Mouse (Mus musculus) large intestine, adult 2 months (tissue): ENCODE measurements around the gene Cldn18. TPM values are rescaled to one million over a fixed set of nuclear protein-coding genes. Genes with fewer than 3 reads are reported as not detected.

Experiments used
- DNase-seq: peaks from one replicate; pipeline ENCODE4 v3.0.0-alpha.2; 2012; ENCODE audit warnings: low read depth, low spot score
- WGBS: fragments of 180-500 bp; shearing (Covaris S2); methylation state at CpG from one replicate; pipeline ENCODE4 v1.1.7; 2018; 5-methylcytosine and 5-hydroxymethylcytosine counted together
- polyA plus RNA-seq: library from polyadenylated mRNA; depleted of rRNA; stranded (reverse); fragments of >200 nt; gene quantifications from 2 replicates; pipeline ENCODE4 v1.2.3, GENCODE M21; 2012; rRNA removed

The Cldn18 gene
- polyA plus RNA-seq, result 0.10 TPM in 1 of 2 replicates, not detected in the other

DNA sequence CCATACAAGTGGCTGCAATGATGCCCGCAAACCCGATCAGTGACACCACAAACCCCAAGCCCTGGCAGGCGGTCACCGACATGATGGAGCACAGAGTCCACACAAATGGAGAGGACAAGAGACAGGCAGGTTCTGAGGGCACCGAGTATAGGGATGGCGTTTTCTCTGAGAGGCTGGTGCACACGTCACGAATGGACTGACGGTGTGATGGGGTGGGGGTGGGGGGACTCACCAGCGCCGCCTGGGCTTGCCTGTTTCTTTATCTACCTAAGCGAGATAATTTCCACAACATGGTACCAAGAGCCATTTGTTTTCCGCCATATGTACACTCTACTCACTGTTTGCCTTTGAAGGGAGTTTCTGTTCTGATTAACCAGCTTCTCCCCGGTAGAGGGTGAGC, at the start of gene Cldn18:
Cldn18 (minus strand) TSS at position 134 of the 400 bp plus-strand sequence.
- DNase-seq, result no peak
- 83% methylated on average over 14 of the region's 14 CpGs for WGBS

DNA sequence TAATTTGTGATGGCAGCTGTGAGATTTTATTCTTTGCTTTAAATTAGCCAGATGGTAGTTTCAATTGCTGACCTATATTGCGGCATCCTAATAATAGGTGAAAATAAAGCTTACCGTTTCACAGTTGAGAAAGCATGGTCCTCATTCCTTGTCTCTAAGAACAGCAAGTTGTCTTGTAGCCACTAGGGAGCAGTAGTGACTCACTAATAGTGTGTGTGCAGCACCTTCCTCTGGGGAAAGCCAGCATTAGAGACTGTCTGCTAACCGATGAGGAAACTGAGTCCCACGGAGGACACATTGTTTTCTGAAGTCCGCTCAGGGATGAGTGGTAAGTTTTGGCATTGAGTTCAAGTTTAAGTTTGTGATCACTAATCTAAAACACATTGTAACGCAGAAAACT, 46.5 kb upstream of the Cldn18 start:
- DNase-seq, result no peak
- 65% methylated on average over 6 of the region's 6 CpGs for WGBS

DNA sequence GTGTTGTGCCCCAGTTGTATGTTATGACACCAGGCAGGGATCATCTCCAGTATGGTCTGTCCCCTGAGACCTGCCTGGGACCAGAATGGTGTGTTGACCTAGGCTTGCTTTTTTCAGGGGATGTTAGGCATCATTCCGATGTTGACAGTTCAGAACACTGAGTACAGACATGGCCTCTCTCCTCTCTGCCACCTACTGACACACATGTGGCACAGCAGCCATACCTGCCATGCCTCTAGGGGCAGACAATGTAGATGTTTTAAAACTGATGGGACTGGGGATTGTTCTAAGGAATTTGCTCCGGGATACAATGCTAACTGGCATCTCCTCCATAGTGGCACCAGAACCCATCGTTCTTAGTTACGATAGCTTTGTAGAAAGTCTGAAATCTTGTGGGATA, 33.2 kb upstream of the Cldn18 start:
- WGBS, result 73% methylated on average over 4 of the region's 4 CpGs
- DNase-seq, result no peak

DNA sequence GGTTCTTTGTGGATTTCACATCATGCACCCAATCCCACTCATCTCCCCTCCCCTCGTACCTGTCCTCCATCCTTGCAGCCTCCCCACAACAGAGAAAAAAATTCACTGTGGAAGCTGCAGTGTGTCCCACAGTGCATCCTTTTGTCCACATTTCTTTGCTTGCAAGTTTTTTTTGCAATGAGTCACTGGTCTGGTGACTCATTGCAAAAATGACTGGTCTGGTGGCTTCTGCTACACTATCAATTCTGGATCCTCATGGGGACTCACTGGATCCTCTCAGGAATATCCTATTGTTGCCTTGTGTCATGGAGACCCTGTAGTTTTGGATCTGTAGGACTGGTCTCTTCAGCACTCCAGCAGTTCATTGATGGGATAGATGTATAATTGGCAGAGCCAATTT, 31.2 kb upstream of the Cldn18 start:
- 72% methylated on average over 1 of the region's 1 CpGs for WGBS

DNA sequence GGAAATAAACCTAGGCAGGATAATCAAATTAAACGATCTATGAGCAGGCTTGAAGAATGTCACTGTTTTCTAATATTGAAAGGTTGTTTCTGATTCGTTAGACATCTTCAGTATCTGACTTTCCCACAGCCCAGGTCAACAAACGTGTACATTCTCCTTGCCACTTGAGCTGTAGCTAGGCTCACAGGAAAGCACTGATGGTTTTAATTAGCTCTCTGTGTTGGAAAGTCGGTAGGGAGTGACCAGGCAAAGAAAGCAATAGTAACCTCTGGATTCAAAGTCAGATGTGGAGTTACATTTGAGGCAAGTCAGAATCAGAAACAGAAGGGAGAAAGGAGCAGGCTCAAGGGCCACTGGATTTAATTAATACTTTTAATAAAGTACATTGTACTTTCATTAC, 30.7 kb upstream of the Cldn18 start:
- 57% methylated on average over 4 of the region's 4 CpGs for WGBS
- no peak for DNase-seq

More for the DNA sequence above, 31.2 kb upstream of the Cldn18 start:
- DNase-seq, result no peak

DNA sequence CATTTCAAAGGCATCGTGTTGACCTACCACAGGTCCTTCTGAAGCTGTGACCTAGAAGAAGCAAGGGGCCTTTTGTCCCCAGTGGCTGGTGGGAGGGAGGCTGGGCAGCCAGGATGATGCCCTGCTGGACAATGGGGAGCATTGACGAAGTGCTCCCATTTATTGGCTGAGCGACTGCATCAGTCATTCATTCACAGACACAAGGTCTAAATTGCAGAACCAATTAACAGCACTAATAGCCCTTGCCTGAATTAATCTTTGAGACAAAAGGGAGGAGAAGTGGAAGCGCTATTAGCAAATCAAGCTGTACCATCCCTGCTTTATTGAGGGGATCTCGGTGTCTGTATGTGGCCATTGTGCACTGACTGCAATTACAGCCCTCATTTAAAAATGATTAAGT, 27.5 kb upstream of the Cldn18 start:
- no peak for DNase-seq
- WGBS, result 83% methylated on average over 5 of the region's 5 CpGs

DNA sequence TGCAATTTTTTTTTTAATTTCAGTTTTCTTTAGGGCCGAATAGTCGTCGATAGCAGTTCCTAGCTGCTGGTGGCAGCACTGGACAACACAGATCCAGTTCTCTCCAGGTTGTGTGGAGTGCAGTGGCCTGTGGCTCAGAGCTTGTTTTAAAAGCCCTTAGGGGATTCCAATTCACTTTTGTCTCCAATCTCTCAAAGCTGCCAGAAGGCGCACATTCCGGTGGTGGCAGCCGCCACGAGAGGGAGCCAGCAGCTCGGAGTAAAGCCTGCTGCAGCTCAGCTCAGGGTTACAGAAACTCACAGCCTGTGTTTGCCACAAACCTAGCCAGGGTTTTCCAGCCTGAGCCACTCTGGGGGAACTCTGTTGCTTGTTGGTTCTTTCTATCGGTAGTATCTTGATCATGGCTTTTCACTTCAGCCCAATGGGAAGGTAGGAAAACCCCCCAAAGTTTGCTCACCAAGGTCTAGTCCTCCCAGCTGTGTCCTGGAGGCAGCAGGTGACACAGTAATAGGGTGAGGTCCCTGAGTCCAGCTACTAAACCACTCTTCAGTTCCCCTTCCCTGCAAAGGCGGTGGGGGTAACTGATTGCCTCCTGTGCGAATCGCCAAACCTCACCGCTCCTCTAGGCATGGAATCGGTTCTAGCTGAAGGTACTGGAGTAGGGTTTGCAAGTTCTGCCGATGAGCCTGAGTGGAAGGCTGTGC, 13.0 kb upstream of the Cldn18 start:
- no peak for DNase-seq
- 42% methylated on average over 15 of the region's 15 CpGs for WGBS

DNA sequence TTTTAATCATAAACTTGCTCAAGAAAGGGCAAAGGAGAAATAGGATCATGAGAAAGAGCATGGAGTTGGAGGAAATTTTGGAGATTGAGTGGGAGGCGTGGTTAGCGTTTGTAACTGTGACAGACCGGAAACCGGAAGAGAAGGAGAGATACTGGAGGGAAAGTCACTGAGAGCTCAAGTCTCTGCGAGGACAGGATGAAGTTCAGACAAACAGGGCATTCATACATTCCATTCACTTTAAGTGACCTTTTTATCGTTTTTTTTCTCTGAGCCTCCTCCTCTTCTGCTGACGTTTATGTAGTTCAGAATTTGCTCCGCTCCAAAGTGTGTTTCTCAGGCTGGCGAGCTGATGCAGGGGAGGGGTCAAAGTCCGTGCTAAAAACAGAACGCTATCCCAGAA, 10.8 kb upstream of the Cldn18 start:
- DNase-seq, result no peak

DNA sequence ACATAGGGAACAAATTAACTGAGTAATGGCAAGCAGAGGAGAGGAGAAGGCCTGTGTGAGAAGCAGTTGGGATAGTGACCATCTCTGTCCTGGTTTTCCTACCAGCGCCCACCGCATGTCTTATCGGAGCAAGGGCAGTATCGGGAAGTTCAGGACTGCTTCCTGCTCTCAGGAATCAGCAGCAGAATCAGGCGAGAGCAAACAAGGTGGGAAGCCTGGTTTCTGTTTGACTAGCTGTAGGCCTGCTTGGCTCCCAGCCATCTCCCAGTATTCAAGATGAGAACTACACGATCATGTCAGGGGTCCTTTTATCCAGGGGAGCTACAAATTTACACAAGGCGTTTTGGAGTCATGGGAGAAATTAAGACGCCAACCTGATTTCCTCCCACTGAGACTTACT, 8.2 kb upstream of the Cldn18 start:
- 35% methylated on average over 8 of the region's 8 CpGs for WGBS
- no peak for DNase-seq

More for the DNA sequence above, 10.8 kb upstream of the Cldn18 start:
- WGBS, result 40% methylated on average over 11 of the region's 11 CpGs

DNA sequence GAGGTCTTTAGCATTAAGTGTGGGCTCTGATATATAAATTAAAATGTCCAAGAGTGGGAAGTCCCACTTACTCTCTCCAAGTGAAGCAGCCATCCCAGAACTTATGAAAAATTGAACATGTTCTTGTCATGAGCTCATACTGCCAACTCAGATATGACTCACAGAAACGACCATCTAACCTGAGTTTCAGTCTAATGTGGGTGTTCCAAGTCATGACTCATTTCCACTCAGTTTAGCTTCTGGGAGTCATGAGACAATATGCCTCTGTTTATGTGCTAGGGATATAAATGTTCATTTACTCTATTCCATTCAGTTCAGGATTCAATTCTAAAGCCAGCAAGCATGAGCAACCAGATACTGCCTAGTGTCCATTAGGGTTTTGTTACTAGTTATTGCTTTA, 2.9 kb upstream of the Cldn18 start:
- no peak for DNase-seq
- 6% methylated on average over 1 of the region's 1 CpGs for WGBS

DNA sequence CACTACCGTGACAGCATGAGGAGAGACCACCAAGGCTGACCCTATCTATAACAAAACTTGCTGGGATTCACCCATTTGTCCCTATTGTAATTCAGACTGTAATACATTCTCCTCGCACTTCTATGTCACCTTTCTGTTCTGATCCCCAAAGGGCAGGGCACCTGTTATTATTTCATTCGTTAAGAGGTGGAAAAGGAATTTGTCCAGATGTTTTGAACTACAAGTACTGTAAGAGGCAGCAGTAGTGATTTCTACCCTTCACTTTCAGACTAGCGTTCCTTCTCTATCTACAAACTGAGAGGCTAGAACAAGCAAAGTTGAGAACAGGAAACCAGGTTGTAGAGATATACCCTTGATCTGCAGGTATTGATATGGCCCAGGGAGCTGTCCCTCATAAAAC, 6.8 kb downstream of the Cldn18 start:
- DNase-seq, result no peak
- 67% methylated on average over 4 of the region's 4 CpGs for WGBS

DNA sequence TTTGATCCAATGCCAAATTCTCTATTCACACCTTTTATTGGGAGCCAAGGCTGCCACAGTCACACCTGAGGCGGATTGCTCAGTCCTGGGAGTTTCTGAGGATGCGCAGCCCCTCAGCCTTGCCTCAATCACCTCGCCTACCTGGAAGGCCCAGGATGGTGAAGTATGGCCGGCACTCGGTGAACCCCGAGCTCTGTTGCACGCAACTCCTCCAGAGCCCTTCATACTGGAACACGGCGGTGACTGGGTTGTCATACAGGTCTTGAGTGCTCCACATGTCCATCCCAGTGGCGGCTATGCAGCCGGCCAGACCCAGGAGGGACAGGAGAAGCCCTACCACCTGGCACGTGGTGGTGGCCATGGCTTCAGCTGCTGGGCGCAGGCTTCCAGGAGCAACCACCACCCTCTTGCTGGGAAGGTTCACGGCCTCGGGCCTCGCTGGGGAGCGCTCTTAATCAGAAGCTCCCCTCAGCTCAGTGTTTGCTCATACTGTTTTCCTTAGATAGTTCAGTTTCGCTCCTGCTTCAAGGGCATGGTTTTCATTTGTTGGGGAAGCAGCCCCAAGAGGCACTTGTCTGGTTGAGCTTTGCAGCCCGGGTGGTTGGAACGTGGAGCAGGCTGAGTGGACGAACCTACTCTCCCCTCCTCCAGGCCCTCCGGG, 7.3 kb downstream of the Cldn18 start:
- WGBS, result 72% methylated on average over 22 of the region's 22 CpGs
- no peak for DNase-seq

DNA sequence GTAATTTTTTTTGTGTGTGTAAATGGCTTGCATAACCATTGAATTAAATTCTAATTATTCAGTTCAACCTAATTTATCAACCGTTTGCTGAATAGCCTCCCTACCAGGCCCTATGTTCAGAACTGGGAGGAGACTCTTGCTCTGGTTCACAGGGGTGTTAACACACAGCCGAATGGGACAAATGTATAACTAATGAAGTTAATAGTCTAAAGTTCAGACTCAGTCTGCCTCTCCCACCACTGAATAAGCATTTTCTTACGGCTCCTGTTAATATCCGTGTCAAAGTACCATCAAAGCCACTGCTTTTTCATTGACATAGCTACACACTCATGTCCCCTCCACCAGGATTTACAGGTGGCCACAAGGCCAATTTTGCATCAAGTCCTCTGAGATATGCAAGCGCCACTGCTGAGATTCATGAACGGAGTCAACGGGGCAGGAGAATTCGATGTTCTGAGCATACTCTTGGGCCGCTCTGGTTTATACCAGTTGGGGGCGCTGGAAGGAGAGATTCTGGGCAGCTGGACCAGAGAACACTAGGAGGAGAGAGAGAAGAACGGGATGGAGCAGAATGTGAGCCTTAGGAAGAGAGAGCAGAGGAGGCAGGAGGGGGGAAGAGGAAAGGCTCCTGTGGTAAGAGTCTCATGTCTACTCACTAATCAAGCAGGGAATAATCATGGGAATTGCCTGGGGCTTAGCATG, 9.5 kb downstream of the Cldn18 start:
- WGBS, result 70% methylated on average over 11 of the region's 11 CpGs
- DNase-seq, result no peak

DNA sequence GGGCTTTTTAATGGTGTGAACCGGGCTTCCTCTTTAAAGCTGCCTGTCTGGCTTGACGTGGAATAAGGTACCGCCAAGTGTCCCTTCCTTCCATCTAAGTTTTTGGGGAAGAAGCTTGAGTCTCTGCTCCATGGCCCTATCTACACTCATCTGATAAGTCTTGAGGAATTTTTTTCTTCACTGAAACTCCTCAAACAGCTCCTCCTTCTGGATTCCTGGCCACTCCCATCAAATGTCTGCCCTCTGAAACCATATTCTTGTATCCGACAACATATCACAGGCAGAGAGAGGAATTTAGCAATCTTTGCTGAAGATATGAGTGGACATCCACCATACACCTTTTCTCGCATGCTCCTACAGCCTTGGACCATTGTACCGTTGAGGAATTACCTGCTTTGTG, 10.8 kb downstream of the Cldn18 start:
- DNase-seq, result no peak
- 88% methylated on average over 6 of the region's 6 CpGs for WGBS

DNA sequence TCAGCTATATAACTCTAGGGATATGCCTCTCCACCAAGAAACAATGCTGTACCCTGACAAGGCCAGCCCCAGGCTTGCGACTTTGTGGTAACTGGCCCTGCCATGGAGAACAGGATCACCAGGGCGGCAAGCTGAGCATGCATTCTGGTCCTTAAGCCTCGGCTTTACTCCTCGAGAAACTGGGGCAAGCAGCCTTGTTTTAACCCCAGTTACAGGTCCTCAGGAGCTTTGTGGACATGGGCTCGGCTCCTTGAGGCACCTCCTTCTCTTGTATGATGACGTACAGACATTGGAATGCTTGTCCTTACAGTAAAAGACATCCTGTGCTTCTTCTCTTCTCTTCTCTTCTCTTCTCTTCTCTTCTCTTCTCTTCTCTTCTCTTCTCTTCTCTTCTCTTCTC, 13.4 kb downstream of the Cldn18 start:
- 67% methylated on average over 6 of the region's 6 CpGs for WGBS
- DNase-seq, result no peak

DNA sequence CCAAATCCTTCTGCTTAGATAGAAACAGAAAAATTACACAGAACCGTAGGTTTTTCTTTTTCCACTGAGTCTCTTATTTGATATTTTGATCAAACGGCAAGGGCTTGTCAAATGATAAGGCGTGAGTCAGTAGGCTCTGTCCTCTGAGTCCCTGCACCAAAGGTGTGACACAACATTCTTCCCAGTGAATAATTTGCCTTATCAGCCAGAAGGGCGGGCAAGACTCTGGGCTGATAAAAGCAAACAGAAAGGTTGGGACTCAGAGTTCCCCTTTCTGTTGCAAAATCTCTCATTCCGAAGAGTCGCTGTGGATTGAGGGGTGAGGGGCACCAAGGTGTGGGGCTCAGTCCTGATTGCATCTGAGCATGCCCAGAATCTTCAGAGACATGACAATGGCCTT, 14.9 kb downstream of the Cldn18 start:
- 39% methylated on average over 6 of the region's 6 CpGs for WGBS
- no peak for DNase-seq

DNA sequence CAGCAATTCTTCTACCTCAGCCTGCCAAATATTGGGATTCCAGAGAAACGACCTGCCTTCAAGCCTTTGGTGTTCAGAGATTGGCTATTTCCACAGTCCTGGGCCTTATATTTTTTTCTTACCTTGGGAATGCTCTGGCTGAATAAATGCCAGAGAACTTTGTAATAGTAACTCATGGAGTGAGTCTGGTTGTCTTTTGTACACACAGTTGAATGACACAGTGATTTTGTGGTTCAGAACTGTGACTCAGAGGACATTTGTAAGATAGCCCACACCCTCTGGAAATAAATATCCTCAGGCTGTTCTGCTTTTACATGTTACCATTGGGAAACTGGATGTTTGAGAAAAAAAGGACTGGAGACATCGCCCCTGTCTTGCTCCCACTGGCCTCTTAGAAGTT, 15.9 kb downstream of the Cldn18 start:
- DNase-seq, result no peak
- 80% methylated on average over 2 of the region's 2 CpGs for WGBS

DNA sequence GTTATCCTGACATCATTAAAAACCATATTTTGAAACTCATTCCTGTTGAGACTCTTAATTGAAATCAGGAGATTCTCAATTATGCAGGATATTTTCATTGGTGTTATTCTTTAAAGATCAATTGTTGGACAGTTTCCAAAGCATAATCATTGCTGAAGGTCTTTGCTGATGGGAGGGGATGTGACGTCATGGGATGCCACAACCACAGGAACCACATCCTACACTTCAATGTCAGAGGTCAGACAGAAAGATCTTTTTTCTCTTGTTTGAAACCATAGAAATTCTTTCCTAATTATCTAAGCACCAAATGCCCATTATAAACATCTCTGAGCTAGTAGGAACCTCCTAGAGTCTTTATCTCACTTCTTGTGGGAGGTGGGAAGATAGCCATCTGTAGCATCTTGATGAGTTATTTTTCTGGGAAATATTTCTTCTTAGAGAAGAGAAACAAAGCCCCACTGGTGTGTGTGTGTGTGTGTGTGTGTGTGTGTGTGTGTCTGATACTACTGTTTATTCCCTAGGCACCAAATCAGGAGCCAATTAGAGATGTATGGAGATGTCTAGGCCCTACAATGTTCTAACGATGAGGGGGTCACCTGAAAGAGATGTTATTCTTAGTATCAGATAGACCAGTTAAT, 17.2 kb downstream of the Cldn18 start:
- no peak for DNase-seq
- 77% methylated on average over 2 of the region's 2 CpGs for WGBS

DNA sequence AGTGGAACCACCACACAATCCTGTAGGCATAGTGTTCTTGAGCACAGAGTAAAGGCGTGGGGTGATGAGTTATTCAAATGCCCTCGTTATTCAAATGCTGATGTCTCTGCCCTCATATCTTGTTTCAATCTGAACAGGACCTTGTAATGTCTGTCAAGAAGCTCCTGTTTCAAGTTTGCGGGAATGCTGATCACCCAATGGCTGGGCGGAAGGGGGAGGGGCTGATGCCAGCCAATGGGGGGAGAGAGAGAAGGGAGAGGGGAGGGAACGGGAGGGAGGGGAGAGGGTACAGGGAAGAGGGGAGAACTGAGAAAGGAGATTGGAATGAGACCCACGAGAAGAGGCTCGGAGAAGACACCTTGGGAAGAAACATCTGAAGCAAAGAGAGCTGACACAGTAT, 22.1 kb downstream of the Cldn18 start:
- no peak for DNase-seq
- WGBS, result 51% methylated on average over 7 of the region's 7 CpGs

DNA sequence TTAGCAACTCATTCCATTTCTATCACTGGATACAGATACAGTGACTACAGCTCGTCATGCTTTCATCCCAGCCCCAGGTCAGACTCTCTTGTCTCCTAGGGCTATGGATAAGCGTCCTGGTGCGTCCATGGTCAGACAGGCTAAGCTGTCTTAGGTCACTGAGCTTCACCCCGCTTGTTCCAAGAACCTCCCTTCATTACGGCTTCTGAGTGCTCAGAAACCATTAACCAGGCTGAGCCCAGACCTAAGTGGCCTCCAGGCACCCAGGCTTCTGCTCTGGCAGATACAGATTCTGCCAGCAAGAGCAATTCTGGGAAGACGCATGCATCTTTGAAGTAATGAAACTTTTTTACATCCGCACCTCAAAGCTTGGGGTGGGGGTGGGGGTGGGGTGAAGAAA, 26.7 kb downstream of the Cldn18 start:
- 72% methylated on average over 7 of the region's 7 CpGs for WGBS
- no peak for DNase-seq
